Comparison of ENCODE assay signal across 23 mouse cellular contexts in genomic region chr11:110451590-110451989, GRCm38 (mm10). TPM values are rescaled to one million over a fixed set of nuclear protein-coding genes. Genes with fewer than 3 reads are reported as not detected.
DNase-seq lines count a peak whose midpoint lies in the region; ATAC-seq and TF ChIP-seq lines count a peak whose summit lies in the region.
"Had no signal": no experiment of that assay in that cellular context is flagged by ENCODE, and none has a peak within 500 bp of the region (broad histone marks: within the 10 kb centered on the region; RNA-seq: fewer than 3 reads in every experiment).

No protein-coding gene starts in this region.

- no peak overlapping the region for H3K4me3 ChIP-seq in intestine, embryonic 14.5 days (ENCODE audit: low read depth, low read length)
- H3K4me3 ChIP-seq in intestine, postnatal 0 days (ENCODE audit: low read depth, low read length): no peak overlapping the region
- no peak overlapping the region for H3K4me3 ChIP-seq in liver, embryonic 15.5 days (replicated peaks)
- H3K4me3 ChIP-seq in liver, embryonic 12.5 days: no peak overlapping the region
- H3K4me3 ChIP-seq in intestine, embryonic 16.5 days (ENCODE audit: low read length): no peak overlapping the region
- no peak overlapping the region for H3K4me3 ChIP-seq in liver, postnatal 0 days (ENCODE audit: low read depth, low read length)
- H3K4me3 ChIP-seq: forebrain, embryonic 10.5 days; forebrain, embryonic 13.5 days; hindbrain, embryonic 12.5 days; hindbrain, embryonic 15.5 days had no signal

- H3K4me2 ChIP-seq in intestine, embryonic 14.5 days (ENCODE audit: low read length): no peak overlapping the region
- no peak overlapping the region for H3K4me2 ChIP-seq in intestine, postnatal 0 days (replicated peaks; ENCODE audit: low read depth)
- H3K4me2 ChIP-seq in liver, embryonic 15.5 days: no peak overlapping the region
- H3K4me2 ChIP-seq in liver, embryonic 12.5 days: no peak overlapping the region
- H3K4me2 ChIP-seq in intestine, embryonic 16.5 days (ENCODE audit: low read depth, low read length): no peak overlapping the region
- H3K4me2 ChIP-seq in liver, postnatal 0 days (ENCODE audit: low read depth, low read length): no peak overlapping the region
- H3K4me2 ChIP-seq: forebrain, embryonic 13.5 days; heart, embryonic 11.5 days; hindbrain, embryonic 12.5 days; hindbrain, embryonic 15.5 days had no signal

- 68% methylated on average over 7 of the region's 7 CpGs for WGBS in intestine, embryonic 14.5 days
- 43% methylated on average over 7 of the region's 7 CpGs for WGBS in intestine, postnatal 0 days
- 48% methylated on average over 7 of the region's 7 CpGs for WGBS in liver, embryonic 15.5 days (ENCODE audit: insufficient replicate concordance)
- 58% methylated on average over 7 of the region's 7 CpGs for WGBS in liver, embryonic 12.5 days (ENCODE audit: insufficient replicate concordance)
- 55% methylated on average over 7 of the region's 7 CpGs for WGBS in intestine, embryonic 16.5 days
- 52% methylated on average over 7 of the region's 7 CpGs for WGBS in liver, postnatal 0 days (ENCODE audit: insufficient replicate concordance)

- H3K9ac ChIP-seq in intestine, embryonic 14.5 days (ENCODE audit: low read length): no peak overlapping the region
- no peak overlapping the region for H3K9ac ChIP-seq in intestine, postnatal 0 days (ENCODE audit: low read depth, low read length)
- no peak overlapping the region for H3K9ac ChIP-seq in liver, embryonic 15.5 days
- H3K9ac ChIP-seq in liver, embryonic 12.5 days: no peak overlapping the region
- no peak overlapping the region for H3K9ac ChIP-seq in intestine, embryonic 16.5 days (ENCODE audit: low read depth, low read length)
- H3K9ac ChIP-seq in liver, postnatal 0 days (replicated peaks): no peak overlapping the region
- H3K9ac ChIP-seq: forebrain, embryonic 13.5 days; forebrain, postnatal 0 days; hindbrain, embryonic 12.5 days; hindbrain, embryonic 15.5 days had no signal

- H3K27ac ChIP-seq in intestine, embryonic 14.5 days (ENCODE audit: low read depth): 0 out of 2 replicates have a peak overlapping the region, but pooled peaks have one; percentile 33
- no peak overlapping the region for H3K27ac ChIP-seq in intestine, postnatal 0 days (ENCODE audit: low read depth, low read length)
- peak overlapping the region; percentile 63 for H3K27ac ChIP-seq in liver, embryonic 15.5 days (replicated peaks)
- H3K27ac ChIP-seq in liver, embryonic 12.5 days: no peak overlapping the region
- no peak overlapping the region for H3K27ac ChIP-seq in intestine, embryonic 16.5 days (ENCODE audit: low read length)
- H3K27ac ChIP-seq in liver, postnatal 0 days (ENCODE audit: low read depth): peak overlapping the region; percentile 81
- H3K27ac ChIP-seq: forebrain, embryonic 10.5 days; forebrain, embryonic 13.5 days; hindbrain, embryonic 12.5 days; hindbrain, embryonic 15.5 days had no signal

- no peaks in the 10 kb centered on the region for H3K36me3 ChIP-seq in intestine, embryonic 14.5 days (ENCODE audit: control insufficient read depth, insufficient read depth, low read length)
- 0 out of 2 replicates have a peak, but pooled peaks cover 6% of the 10 kb centered on the region for H3K36me3 ChIP-seq in intestine, postnatal 0 days (ENCODE audit: control insufficient read depth, insufficient read depth)
- H3K36me3 ChIP-seq in liver, embryonic 15.5 days (replicated peaks): no peaks in the 10 kb centered on the region
- no peaks in the 10 kb centered on the region for H3K36me3 ChIP-seq in liver, embryonic 12.5 days
- no peaks in the 10 kb centered on the region for H3K36me3 ChIP-seq in intestine, embryonic 16.5 days (ENCODE audit: control insufficient read depth, insufficient read depth, low read length)
- no peaks in the 10 kb centered on the region for H3K36me3 ChIP-seq in liver, postnatal 0 days (replicated peaks; ENCODE audit: insufficient read depth, low read length)
- H3K36me3 ChIP-seq: G1E; hindbrain, embryonic 15.5 days had no signal

- ATAC-seq in intestine, embryonic 14.5 days (replicated peaks; ENCODE audit: low FRiP score, low TSS enrichment, low read depth): no peak
- ATAC-seq in intestine, postnatal 0 days: no peak
- ATAC-seq in liver, embryonic 15.5 days (ENCODE audit: insufficient read depth): peak; percentile 12; the same call in 1 of the 2 replicates
- no peak for ATAC-seq in liver, embryonic 12.5 days
- ATAC-seq in intestine, embryonic 16.5 days: peak; percentile 47
- peak; percentile 56 for ATAC-seq in liver, postnatal 0 days
- ATAC-seq: forebrain, embryonic 13.5 days; forebrain, postnatal 0 days; Patski had no signal

- peaks cover 41% of the 10 kb centered on the region for H3K4me1 ChIP-seq in intestine, embryonic 14.5 days (replicated peaks; ENCODE audit: control insufficient read depth, insufficient read depth, low read length)
- peaks cover 16% of the 10 kb centered on the region for H3K4me1 ChIP-seq in intestine, postnatal 0 days (replicated peaks; ENCODE audit: control insufficient read depth, insufficient read depth, low read length)
- H3K4me1 ChIP-seq in liver, embryonic 15.5 days (replicated peaks): peaks cover 61% of the 10 kb centered on the region
- peaks cover 51% of the 10 kb centered on the region for H3K4me1 ChIP-seq in liver, embryonic 12.5 days
- peaks cover 42% of the 10 kb centered on the region for H3K4me1 ChIP-seq in intestine, embryonic 16.5 days (ENCODE audit: control insufficient read depth, insufficient read depth, low read length)
- peaks cover 42% of the 10 kb centered on the region for H3K4me1 ChIP-seq in liver, postnatal 0 days (ENCODE audit: insufficient read depth)

- TF ChIP-seq EP300 in liver, postnatal 0 days (IDR thresholded peaks at IDR 0.05; ENCODE audit: low read depth): peak; percentile 51; the same call in 1 of the 2 replicates

- no peak for DNase-seq in intestine, embryonic 14.5 days (ENCODE audit: low spot score)
- peak; percentile 31 for DNase-seq in liver, postnatal 0 days
- DNase-seq in layer of hippocampus, postnatal 36 days: no peak
- DNase-seq: adrenal gland, postnatal 10 days; adrenal gland, postnatal 36 days; B cell, adult 2 months; cerebellum, adult 18-20 months; cerebellum, adult 9-10 months; cerebellum, postnatal 14 days; forebrain, postnatal 0 days; gastrocnemius, postnatal 25 days had no signal

- no peaks in the 10 kb centered on the region for H3K27me3 ChIP-seq in intestine, embryonic 14.5 days (replicated peaks; ENCODE audit: control insufficient read depth, insufficient read depth, low read length)
- H3K27me3 ChIP-seq in intestine, postnatal 0 days (replicated peaks; ENCODE audit: control insufficient read depth, insufficient read depth, low read length): no peaks in the 10 kb centered on the region
- H3K27me3 ChIP-seq in liver, embryonic 15.5 days: no peaks in the 10 kb centered on the region
- no peaks in the 10 kb centered on the region for H3K27me3 ChIP-seq in liver, embryonic 12.5 days (replicated peaks)
- H3K27me3 ChIP-seq in intestine, embryonic 16.5 days (replicated peaks; ENCODE audit: control insufficient read depth, insufficient read depth, low read length): no peaks in the 10 kb centered on the region
- H3K27me3 ChIP-seq in liver, postnatal 0 days (ENCODE audit: insufficient read depth, low read length): no peaks in the 10 kb centered on the region
- H3K27me3 ChIP-seq: CH12.LX, Patski had no signal

- no peak for TF ChIP-seq CTCF in intestine, postnatal 0 days (IDR thresholded peaks at IDR 0.05; ENCODE audit: low read depth)
- TF ChIP-seq CTCF in liver, postnatal 0 days (IDR thresholded peaks at IDR 0.05; ENCODE audit: low read depth): no peak

- no peaks in the 10 kb centered on the region for H3K9me3 ChIP-seq in intestine, embryonic 14.5 days (ENCODE audit: control insufficient read depth, low read length)
- H3K9me3 ChIP-seq in intestine, postnatal 0 days (ENCODE audit: control insufficient read depth): no peaks in the 10 kb centered on the region
- no peaks in the 10 kb centered on the region for H3K9me3 ChIP-seq in liver, embryonic 15.5 days (replicated peaks)
- no peaks in the 10 kb centered on the region for H3K9me3 ChIP-seq in liver, embryonic 12.5 days (replicated peaks)
- H3K9me3 ChIP-seq in intestine, embryonic 16.5 days (ENCODE audit: control insufficient read depth, low read length): no peaks in the 10 kb centered on the region
- H3K9me3 ChIP-seq in liver, postnatal 0 days (ENCODE audit: low read length): no peaks in the 10 kb centered on the region
- H3K9me3 ChIP-seq: forebrain, embryonic 10.5 days; forebrain, embryonic 13.5 days; hindbrain, embryonic 12.5 days; hindbrain, embryonic 15.5 days had no signal

RNA-seq across cellular contexts. Expression of gene Map2k6, which starts 52.7 kb away (rescaled TPM):
- 25.5 and 26.4 TPM in 2 replicates for polyA plus RNA-seq in intestine, embryonic 14.5 days (2014; fragmentation: Nextera tagmentation; extraction: Ambion mirVana)
- 3.4 and 3.8 TPM in 2 replicates for polyA plus RNA-seq in intestine, postnatal 0 days (2015; fragmentation: Nextera tagmentation; extraction: Ambion mirVana)
- 4.9 and 5.0 TPM in 2 replicates for polyA plus RNA-seq in liver, embryonic 15.5 days (2015; fragmentation: Nextera tagmentation; extraction: Ambion mirVana)
- 6.5 and 7.1 TPM in 2 replicates for polyA plus RNA-seq in liver, embryonic 12.5 days (2016; fragmentation: Nextera tagmentation; extraction: Ambion mirVana)
- 15.4 and 17.4 TPM in 2 replicates for polyA plus RNA-seq in intestine, embryonic 16.5 days (2015; fragmentation: Nextera tagmentation; extraction: Ambion mirVana)
- 3.7 and 4.2 TPM in 2 replicates for polyA plus RNA-seq in liver, postnatal 0 days (2015; fragmentation: Nextera tagmentation; extraction: Ambion mirVana)
- 10 to 100 TPM; 32.4 to 35.5 TPM for total RNA-seq in layer of hippocampus, postnatal 36 days (2021)
- polyA plus RNA-seq: G1E had no signal

Comparison
In these comparisons a context has a peak if more than half of its experiments do, and no peak if none do; other contexts are left out.
1. ATAC-seq: peak in liver, embryonic 15.5 days (single experiment), intestine, embryonic 16.5 days (single experiment) and liver, postnatal 0 days (single experiment); none in intestine, embryonic 14.5 days (single experiment), intestine, postnatal 0 days (single experiment) and liver, embryonic 12.5 days (single experiment).
2. H3K27ac ChIP-seq: peak in intestine, embryonic 14.5 days (single experiment), liver, embryonic 15.5 days (single experiment) and liver, postnatal 0 days (single experiment); none in intestine, postnatal 0 days (single experiment), liver, embryonic 12.5 days (single experiment) and intestine, embryonic 16.5 days (single experiment).